Mouse (Mus musculus): ENCODE results near the gene Chid1. TPM values are rescaled to one million over a fixed set of nuclear protein-coding genes. Genes with fewer than 3 reads are reported as not detected.
"Not testable (repeated sequence)": the region's sequence is repeated elsewhere in the genome, so short reads cannot be mapped to it uniquely, and the experiment has no call there.

Gene Chid1
- polyA plus RNA-seq, 1 experiment from 2014 or later, result 33.3 TPM

DNA sequence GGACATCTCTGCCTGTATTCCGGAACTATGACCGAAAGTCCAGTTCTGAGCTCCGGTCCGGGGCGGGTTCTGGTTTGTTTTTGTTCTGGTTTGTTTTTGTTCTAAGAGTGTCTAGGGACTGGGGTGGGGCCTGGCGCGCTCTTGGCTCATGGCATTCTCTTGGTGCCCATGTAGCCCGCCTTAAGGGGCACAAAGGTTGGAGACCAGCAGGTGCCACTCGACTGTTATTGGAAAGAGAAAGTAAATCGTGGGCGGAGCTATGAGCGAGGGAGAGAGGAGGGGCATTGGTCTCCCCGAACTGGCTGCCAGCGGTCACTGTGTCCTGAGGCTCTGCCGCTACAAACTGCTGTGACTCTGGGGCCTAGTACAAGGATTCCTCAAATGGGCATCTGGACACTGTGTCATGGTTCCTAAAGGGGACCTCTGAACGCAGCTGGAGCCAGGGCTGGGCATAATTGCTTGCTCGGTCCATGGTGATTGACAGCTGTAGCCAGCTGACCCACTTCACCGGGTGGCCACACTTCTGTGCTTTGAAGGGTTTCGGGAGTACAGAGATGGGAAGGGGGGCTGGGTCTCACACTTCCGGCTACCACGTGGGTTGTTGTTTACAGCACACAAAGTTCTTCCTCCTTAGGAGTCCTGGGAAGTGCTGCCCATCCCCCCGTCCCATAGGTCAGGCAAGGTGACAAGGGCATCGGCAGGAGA, 83.9 kb downstream of the Chid1 start:
- peak overlapping the region; percentile 84 to 88 for H3K27ac ChIP-seq (replicated peaks in 1 of 2; ENCODE audit: control insufficient read depth in 1 of 2, insufficient read depth in 1 of 2, low read depth in 2 of 2, low read length in 2 of 2)
- H3K27me3 ChIP-seq (ENCODE audit: control insufficient read depth, insufficient read depth, low read length), result peaks cover 2% of the 10 kb centered on the region; the same call in 1 of the 2 replicates
- no peaks in the 10 kb centered on the region for H3K9me3 ChIP-seq (ENCODE audit: control insufficient read depth, low read length)
- H3K4me3 ChIP-seq (ENCODE audit: control insufficient read depth in 1 of 2, insufficient read depth in 1 of 2, low read depth in 1 of 2, low read length in 2 of 2), result peak overlapping the region; percentile 63 to 74
- H3K9ac ChIP-seq (ENCODE audit: low read length), result peak overlapping the region; percentile 85
- H3K36me3 ChIP-seq (ENCODE audit: control insufficient read depth, insufficient read depth, low read length), result peaks cover 44% of the 10 kb centered on the region
- H3K4me2 ChIP-seq (ENCODE audit: low read length), result peak overlapping the region; percentile 94
- ATAC-seq (ENCODE audit: insufficient number of reproducible peaks, insufficient read depth, low FRiP score, low read depth), result peak; percentile 28
- WGBS, result under 1% methylated on average over 23 of the region's 23 CpGs
- peaks cover 7 to 13% of the 10 kb centered on the region in 2 experiments; a peak in 3 of 4 replicates for H3K4me1 ChIP-seq (ENCODE audit: control insufficient read depth in 2 of 2, insufficient read depth in 2 of 2, low read length in 2 of 2)

DNA sequence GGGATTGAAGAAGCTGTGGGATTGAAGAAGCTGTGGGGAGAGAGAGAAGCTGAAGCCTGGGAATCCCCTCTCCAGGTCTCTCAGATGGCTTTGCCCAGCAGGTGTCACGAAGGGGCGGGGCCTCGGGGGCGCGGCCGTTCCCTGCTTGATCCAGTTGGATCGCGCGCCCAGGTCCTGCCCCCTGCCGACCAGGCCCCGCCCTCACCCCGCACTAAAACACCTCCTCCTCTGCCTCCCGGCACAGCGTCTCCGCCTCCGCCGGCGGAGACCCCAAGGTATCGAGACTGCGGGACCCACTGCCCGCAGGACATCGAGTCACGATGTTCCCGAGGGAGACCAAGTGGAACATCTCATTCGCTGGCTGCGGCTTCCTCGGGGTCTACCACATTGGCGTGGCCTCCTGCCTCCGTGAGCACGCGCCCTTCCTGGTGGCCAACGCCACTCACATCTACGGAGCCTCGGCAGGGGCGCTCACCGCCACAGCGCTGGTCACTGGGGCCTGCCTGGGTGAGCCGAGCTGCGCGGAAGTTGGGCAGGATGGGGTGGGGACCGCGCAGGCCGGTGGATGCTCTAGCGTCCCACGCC, 84.6 kb downstream of the Chid1 start, which contains the start of gene Pnpla2:
Pnpla2 (plus strand) TSS at position 232 of the 585 bp plus-strand sequence.
- WGBS, result under 1% methylated on average over 44 of the region's 45 CpGs
- ATAC-seq (ENCODE audit: insufficient number of reproducible peaks, insufficient read depth, low FRiP score, low read depth), result peak; percentile 81

DNA sequence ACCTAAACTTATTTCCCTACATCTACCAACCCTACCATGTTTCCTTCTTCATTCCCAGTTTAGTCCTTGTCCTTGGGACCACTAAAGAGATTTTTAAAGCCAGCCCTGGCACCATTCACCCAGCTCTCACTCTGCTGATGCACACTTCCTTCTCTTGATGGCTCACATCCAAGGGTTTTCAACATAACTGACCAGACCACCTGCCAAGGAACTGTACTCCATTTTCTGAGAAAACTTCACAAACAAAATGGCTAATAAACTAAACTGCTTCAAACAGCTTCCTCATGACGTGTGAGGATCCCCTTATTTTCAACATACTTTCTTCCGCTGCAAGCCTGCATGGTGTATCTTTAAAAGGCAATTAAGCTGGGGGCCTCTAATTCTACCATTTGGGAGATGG, 86.0 kb downstream of the Chid1 start:
- H3K36me3 ChIP-seq (ENCODE audit: control insufficient read depth, insufficient read depth, low read length), result peaks cover 49% of the 10 kb centered on the region
- ATAC-seq (ENCODE audit: insufficient number of reproducible peaks, insufficient read depth, low FRiP score, low read depth), result no peak
- WGBS, result 73% methylated on average over 2 of the region's 2 CpGs

More for the DNA sequence above, 84.6 kb downstream of the Chid1 start, which contains the start of gene Pnpla2:
- Histone ChIP-seq H3K27me3 (ENCODE audit: control insufficient read depth, insufficient read depth, low read length) (no peaks in the 10 kb centered on the region), H3K9me3 (ENCODE audit: control insufficient read depth, low read length) (no peaks in the 10 kb centered on the region), H3K4me2 (ENCODE audit: low read length) (peak within 1 kb of the TSS; percentile 94), H3K4me3 (ENCODE audit: control insufficient read depth in 1 of 2, insufficient read depth in 1 of 2, low read depth in 1 of 2, low read length in 2 of 2) (peak within 1 kb of the TSS; percentile 63 to 74), H3K36me3 (ENCODE audit: control insufficient read depth, insufficient read depth, low read length) (peaks cover 49% of the 10 kb centered on the region), H3K9ac (ENCODE audit: low read length) (peak within 1 kb of the TSS; percentile 85), H3K4me1 (ENCODE audit: control insufficient read depth in 2 of 2, insufficient read depth in 2 of 2, low read length in 2 of 2) (peaks cover 7 to 12% of the 10 kb centered on the region in 2 experiments; a peak in 3 of 4 replicates), H3K27ac (replicated peaks in 1 of 2; ENCODE audit: control insufficient read depth in 1 of 2, insufficient read depth in 1 of 2, low read depth in 2 of 2, low read length in 2 of 2) (peak within 1 kb of the TSS; percentile 84 to 88)

DNA sequence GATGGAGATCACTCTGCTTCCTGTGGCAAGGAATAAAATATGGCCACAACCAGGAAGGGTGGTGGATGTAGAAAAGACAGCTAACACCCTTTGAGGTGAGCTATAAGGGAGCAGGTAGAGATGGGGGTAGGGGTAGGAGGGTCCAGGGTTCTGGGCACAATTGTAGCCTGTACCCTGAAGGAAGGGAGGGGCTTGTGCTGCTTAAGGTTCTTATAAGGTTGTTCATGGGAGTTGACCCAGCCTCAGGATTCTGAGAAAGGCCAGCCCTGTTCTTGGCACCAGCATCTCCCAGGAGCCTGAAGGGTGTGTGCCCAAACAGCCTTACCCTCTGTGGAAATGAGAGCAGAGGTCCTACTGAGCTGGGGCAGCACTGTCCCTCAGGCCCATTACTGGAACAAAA, 87.7 kb downstream of the Chid1 start:
- H3K9me3 ChIP-seq (ENCODE audit: control insufficient read depth, low read length), result no peaks in the 10 kb centered on the region
- no peak overlapping the region for H3K4me2 ChIP-seq (ENCODE audit: low read length)
- H3K27ac ChIP-seq (replicated peaks in 1 of 2; ENCODE audit: control insufficient read depth in 1 of 2, insufficient read depth in 1 of 2, low read depth in 2 of 2, low read length in 2 of 2), result no peak overlapping the region
- H3K27me3 ChIP-seq (ENCODE audit: control insufficient read depth, insufficient read depth, low read length), result no peaks in the 10 kb centered on the region
- H3K4me1 ChIP-seq (ENCODE audit: control insufficient read depth in 2 of 2, insufficient read depth in 2 of 2, low read length in 2 of 2), result peaks cover 11 to 20% of the 10 kb centered on the region in 2 experiments
- H3K36me3 ChIP-seq (ENCODE audit: control insufficient read depth, insufficient read depth, low read length), result peaks cover 43% of the 10 kb centered on the region
- H3K4me3 ChIP-seq (ENCODE audit: control insufficient read depth in 1 of 2, insufficient read depth in 1 of 2, low read depth in 1 of 2, low read length in 2 of 2), result no peak overlapping the region
- no peak overlapping the region for H3K9ac ChIP-seq (ENCODE audit: low read length)
- ATAC-seq (ENCODE audit: insufficient number of reproducible peaks, insufficient read depth, low FRiP score, low read depth), result no peak

More for the DNA sequence above, 86.0 kb downstream of the Chid1 start:
- Histone ChIP-seq H3K9ac (ENCODE audit: low read length) (no peak overlapping the region), H3K9me3 (ENCODE audit: control insufficient read depth, low read length) (no peaks in the 10 kb centered on the region), H3K27me3 (ENCODE audit: control insufficient read depth, insufficient read depth, low read length) (no peaks in the 10 kb centered on the region), H3K4me3 (ENCODE audit: control insufficient read depth in 1 of 2, insufficient read depth in 1 of 2, low read depth in 1 of 2, low read length in 2 of 2) (no peak overlapping the region), H3K4me2 (ENCODE audit: low read length) (no peak overlapping the region), H3K4me1 (ENCODE audit: control insufficient read depth in 2 of 2, insufficient read depth in 2 of 2, low read length in 2 of 2) (peaks cover 8 to 13% of the 10 kb centered on the region in 2 experiments; a peak in 3 of 4 replicates), H3K27ac (replicated peaks in 1 of 2; ENCODE audit: control insufficient read depth in 1 of 2, insufficient read depth in 1 of 2, low read depth in 2 of 2, low read length in 2 of 2) (no peak overlapping the region)

DNA sequence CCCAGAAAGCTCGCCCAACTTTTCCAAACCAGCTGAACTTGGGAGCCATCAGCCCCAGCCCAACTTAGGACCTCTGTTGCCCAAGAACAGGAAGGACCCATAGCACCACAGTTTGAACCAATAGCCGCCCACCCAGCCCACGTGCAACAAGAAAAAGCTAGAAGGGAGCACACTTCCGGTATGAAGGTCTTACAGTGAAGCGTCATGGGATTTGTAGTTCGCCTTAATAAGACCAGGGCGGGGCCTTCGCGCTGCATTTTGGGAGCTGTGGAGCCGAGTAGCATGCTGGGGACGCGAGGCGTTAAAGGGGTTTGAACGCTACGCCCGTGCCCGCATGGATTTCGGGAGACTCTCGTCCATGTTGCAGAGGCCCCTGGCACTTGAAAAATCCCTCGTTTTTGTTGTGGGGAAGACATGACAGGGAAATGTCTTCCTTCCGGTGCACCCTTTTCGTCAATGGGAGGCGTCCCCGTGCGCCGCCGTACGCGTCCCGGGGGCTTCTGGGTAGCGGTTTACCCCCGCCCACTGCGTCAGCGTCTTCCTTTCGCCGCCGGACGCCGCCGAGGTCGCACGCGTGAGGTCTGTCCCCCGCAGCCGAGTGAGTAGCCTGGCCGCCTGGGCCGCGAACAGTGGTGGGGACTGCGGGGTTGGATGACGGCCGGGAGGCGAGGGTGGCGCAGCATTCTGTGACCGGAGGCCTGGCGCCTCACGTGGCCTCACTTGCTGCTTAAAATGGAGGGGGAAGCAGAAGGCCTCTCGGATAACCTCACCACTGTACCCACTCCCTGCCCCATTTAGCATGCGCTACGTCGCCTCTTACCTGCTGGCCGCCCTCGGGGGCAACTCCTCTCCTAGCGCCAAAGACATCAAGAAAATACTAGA, 92.3 kb downstream of the Chid1 start, which contains the start of gene Rplp2:
Rplp2 (plus strand) TSS at position 261 of the 882 bp plus-strand sequence.
- WGBS, result under 1% methylated on average over 63 of the region's 63 CpGs
- Histone ChIP-seq H3K36me3 (ENCODE audit: control insufficient read depth, insufficient read depth, low read length) (peaks cover 40% of the 10 kb centered on the region), H3K27me3 (ENCODE audit: control insufficient read depth, insufficient read depth, low read length) (no peaks in the 10 kb centered on the region), H3K27ac (replicated peaks in 1 of 2; ENCODE audit: control insufficient read depth in 1 of 2, insufficient read depth in 1 of 2, low read depth in 2 of 2, low read length in 2 of 2) (peak within 1 kb of the TSS; percentile 85 to 90), H3K4me3 (ENCODE audit: control insufficient read depth in 1 of 2, insufficient read depth in 1 of 2, low read depth in 1 of 2, low read length in 2 of 2) (peak within 1 kb of the TSS; percentile 87 to 92), H3K4me2 (ENCODE audit: low read length) (peak within 1 kb of the TSS; percentile 91), H3K9me3 (ENCODE audit: control insufficient read depth, low read length) (no peaks in the 10 kb centered on the region), H3K4me1 (ENCODE audit: control insufficient read depth in 2 of 2, insufficient read depth in 2 of 2, low read length in 2 of 2) (peaks cover 20 to 21% of the 10 kb centered on the region in 2 experiments), H3K9ac (ENCODE audit: low read length) (peak within 1 kb of the TSS; percentile 95)
- peak; percentile 86 for ATAC-seq (ENCODE audit: insufficient number of reproducible peaks, insufficient read depth, low FRiP score, low read depth)

DNA sequence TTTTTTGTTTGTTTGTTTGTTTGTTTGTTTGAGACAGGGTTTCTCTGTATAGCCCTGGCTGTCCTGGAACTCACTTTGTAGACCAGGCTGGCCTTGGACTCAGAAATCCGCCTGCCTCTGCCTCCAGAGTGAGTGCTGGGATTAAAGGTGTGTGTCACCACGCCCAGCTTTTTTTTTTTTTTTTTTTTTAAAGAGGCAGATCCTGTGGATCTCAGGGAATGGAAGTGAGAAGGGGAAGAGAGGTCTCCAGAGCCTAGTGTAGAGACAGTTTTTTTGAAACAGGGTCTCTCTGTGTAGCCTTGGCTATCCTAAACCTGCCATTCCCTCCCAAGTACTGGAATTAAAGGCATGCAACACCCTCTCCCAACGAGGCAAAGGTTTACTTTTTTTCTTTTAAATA, 93.3 kb downstream of the Chid1 start:
- Histone ChIP-seq H3K4me1 (ENCODE audit: control insufficient read depth in 2 of 2, insufficient read depth in 2 of 2, low read length in 2 of 2) (peaks cover 21 to 23% of the 10 kb centered on the region in 2 experiments), H3K36me3 (ENCODE audit: control insufficient read depth, insufficient read depth, low read length) (peaks cover 33% of the 10 kb centered on the region), H3K4me2 (ENCODE audit: low read length) (peak overlapping the region; percentile 91)
- not testable (repeated sequence) for H3K9ac ChIP-seq (ENCODE audit: low read length); H3K27ac ChIP-seq (replicated peaks in 1 of 2; ENCODE audit: control insufficient read depth in 1 of 2, insufficient read depth in 1 of 2, low read depth in 2 of 2, low read length in 2 of 2); H3K4me3 ChIP-seq (ENCODE audit: control insufficient read depth in 1 of 2, insufficient read depth in 1 of 2, low read depth in 1 of 2, low read length in 2 of 2); H3K27me3 ChIP-seq (ENCODE audit: control insufficient read depth, insufficient read depth, low read length); H3K9me3 ChIP-seq (ENCODE audit: control insufficient read depth, low read length); ATAC-seq (ENCODE audit: insufficient number of reproducible peaks, insufficient read depth, low FRiP score, low read depth)
- WGBS, result 79% methylated on average over 3 of the region's 3 CpGs

DNA sequence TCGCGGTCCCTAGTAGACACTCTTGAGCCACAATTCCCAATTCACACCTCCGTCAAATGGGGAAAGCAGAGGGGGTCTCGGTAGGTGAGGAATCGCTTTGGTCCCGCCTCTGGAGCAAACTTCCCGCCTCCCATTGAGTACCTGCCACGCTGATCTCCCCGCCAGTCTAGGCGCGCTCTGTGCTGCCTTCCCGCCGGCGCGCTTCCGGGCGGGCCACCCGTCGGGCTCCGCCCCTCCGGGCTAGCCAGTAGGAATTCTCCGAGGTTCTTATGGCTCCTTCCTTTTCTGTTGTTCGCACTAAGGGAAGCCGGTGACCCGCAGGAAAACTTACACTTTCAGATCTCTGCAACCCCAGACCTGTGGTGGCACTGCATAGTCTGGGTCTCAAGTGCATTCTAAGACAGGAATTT, 95.8 kb downstream of the Chid1 start, which contains the start of gene Pidd1:
Pidd1 (minus strand) TSS at position 198 of the 410 bp plus-strand sequence.
- peaks cover 25 to 26% of the 10 kb centered on the region in 2 experiments for H3K4me1 ChIP-seq (ENCODE audit: control insufficient read depth in 2 of 2, insufficient read depth in 2 of 2, low read length in 2 of 2)
- under 1% methylated on average over 25 of the region's 25 CpGs for whole genome bisulfite sequencing
- no peaks in the 10 kb centered on the region for H3K9me3 ChIP-seq (ENCODE audit: control insufficient read depth, low read length)
- ATAC-seq (ENCODE audit: insufficient number of reproducible peaks, insufficient read depth, low FRiP score, low read depth), result 0 out of 2 replicates have a peak, but pooled peaks have one; percentile 24
- peaks cover 27% of the 10 kb centered on the region for H3K36me3 ChIP-seq (ENCODE audit: control insufficient read depth, insufficient read depth, low read length)
- H3K4me2 ChIP-seq (ENCODE audit: low read length), result peak within 1 kb of the TSS; percentile 96
- peak within 1 kb of the TSS; percentile 77 for H3K9ac ChIP-seq (ENCODE audit: low read length)
- no peaks in the 10 kb centered on the region for H3K27me3 ChIP-seq (ENCODE audit: control insufficient read depth, insufficient read depth, low read length)
- peak within 1 kb of the TSS; percentile 46 to 80 for H3K27ac ChIP-seq (replicated peaks in 1 of 2; ENCODE audit: control insufficient read depth in 1 of 2, insufficient read depth in 1 of 2, low read depth in 2 of 2, low read length in 2 of 2)
- H3K4me3 ChIP-seq (ENCODE audit: control insufficient read depth in 1 of 2, insufficient read depth in 1 of 2, low read depth in 1 of 2, low read length in 2 of 2), result peak within 1 kb of the TSS; percentile 50 to 68

Measured in heart, embryonic 14.5 days (tissue).